Mouse (Mus musculus): ENCODE results near the gene Dzip3. TPM values are rescaled to one million over a fixed set of nuclear protein-coding genes. Genes with fewer than 3 reads are reported as not detected.

The Dzip3 gene
- polyA plus RNA-seq (2015; fragmentation: Nextera tagmentation; extraction: Ambion mirVana) = 17.5 and 18.2 TPM in 2 replicates

- Histone ChIP-seq H3K27me3 (ENCODE audit: insufficient read depth, low read length) (no peaks in the 10 kb centered on the region), H3K4me1 (replicated peaks; ENCODE audit: insufficient read depth, low read length) (0 out of 2 replicates have a peak, but pooled peaks cover 4% of the 10 kb centered on the region), H3K4me2 (ENCODE audit: low read length) (peak within 1 kb of the TSS; percentile 58), H3K9ac (ENCODE audit: low read depth, low read length) (peak within 1 kb of the TSS; percentile 98), H3K36me3 (ENCODE audit: insufficient read depth, low read length) (no peaks in the 10 kb centered on the region), H3K9me3 (replicated peaks; ENCODE audit: low read length) (no peaks in the 10 kb centered on the region), H3K27ac (peak within 1 kb of the TSS; percentile 83), H3K4me3 (replicated peaks; ENCODE audit: low read depth, low read length) (peak within 1 kb of the TSS; percentile 76)
- TF ChIP-seq CTCF (IDR thresholded peaks at IDR 0.05; ENCODE audit: low read depth) = no peak
- ATAC-seq (replicated peaks; ENCODE audit: low FRiP score, low read depth) (peak; percentile 99), DNase-seq (ENCODE audit: low spot score) (peak; percentile 97)
- under 1% methylated on average over 70 of the region's 74 CpGs for WGBS
Observed at GRCm38 (mm10) chr16:48993559-48994342, at the start of gene Dzip3, which contains the start of gene Cip2a. Gene Dzip3 (minus strand): TSS chr16:48994165. Gene Cip2a (plus strand): TSS chr16:48994185.

DNA sequence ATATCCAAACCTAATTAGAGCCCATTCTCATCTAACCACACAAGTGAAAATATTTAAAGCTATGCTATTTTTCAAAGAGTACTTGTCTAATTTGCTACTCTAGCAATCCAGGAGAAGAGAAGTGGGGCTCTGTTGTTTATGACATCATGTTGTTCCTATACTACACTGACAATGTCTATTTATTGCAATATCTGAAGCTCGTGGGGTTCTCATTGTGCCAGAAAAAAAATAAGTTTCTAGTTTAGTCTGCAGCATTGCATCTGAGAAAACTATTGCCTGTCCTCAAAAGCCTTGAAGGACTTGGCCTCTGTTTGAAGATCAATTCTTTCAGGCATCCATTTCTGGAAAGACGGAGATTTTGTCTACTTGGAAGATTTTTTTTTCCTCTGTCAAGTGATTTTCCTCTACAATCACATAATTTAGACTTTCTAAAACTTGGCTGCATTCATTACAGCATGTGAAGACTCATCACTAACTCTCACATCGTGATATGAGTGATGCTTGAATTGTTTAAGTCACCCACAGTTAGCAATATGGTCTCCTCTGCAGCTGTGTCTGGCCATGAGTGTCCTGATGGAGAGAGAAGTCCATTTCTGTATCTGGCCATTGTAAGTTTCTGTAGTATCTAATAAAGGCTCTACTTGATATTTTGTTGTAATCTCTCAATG lies 46.7 kb upstream of the Dzip3 start:
- TF ChIP-seq CTCF (IDR thresholded peaks at IDR 0.05; ENCODE audit: low read depth) = no peak
- H3K27me3 ChIP-seq (ENCODE audit: insufficient read depth, low read length) = no peaks in the 10 kb centered on the region
- H3K9me3 ChIP-seq (replicated peaks; ENCODE audit: low read length) = no peaks in the 10 kb centered on the region
- ATAC-seq (replicated peaks; ENCODE audit: low FRiP score, low read depth) = no peak
- no peak overlapping the region for H3K4me2 ChIP-seq (ENCODE audit: low read length)
- no peak overlapping the region for H3K4me3 ChIP-seq (replicated peaks; ENCODE audit: low read depth, low read length)
- H3K27ac ChIP-seq = no peak overlapping the region
- WGBS = 76% methylated on average over 3 of the region's 3 CpGs
- no peaks in the 10 kb centered on the region for H3K36me3 ChIP-seq (ENCODE audit: insufficient read depth, low read length)
- no peak for DNase-seq (ENCODE audit: low spot score)
- H3K9ac ChIP-seq (ENCODE audit: low read depth, low read length) = no peak overlapping the region
- no peaks in the 10 kb centered on the region for H3K4me1 ChIP-seq (replicated peaks; ENCODE audit: insufficient read depth, low read length)

DNA sequence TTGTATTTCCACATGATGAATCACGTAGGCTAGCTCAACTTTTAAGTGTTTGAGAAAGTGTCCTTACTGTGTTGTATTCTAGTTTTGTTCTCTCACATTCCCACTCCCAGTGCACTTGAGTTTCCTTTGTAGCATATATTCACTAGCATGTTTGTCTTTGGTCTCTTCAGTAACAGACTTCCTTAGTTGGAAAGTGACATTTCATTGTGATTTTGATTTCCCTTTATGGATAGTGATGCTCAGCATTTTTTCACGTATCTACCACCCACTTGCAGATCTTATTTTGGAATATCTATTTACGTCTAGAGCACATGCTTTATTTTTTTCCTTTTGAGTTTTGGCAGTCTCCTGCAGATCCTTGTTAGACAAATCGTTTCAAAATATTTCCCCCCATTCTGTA lies 43.8 kb upstream of the Dzip3 start:
- DNase-seq (ENCODE audit: low spot score) (no peak), ATAC-seq (replicated peaks; ENCODE audit: low FRiP score, low read depth) (no peak)
- TF ChIP-seq CTCF (IDR thresholded peaks at IDR 0.05; ENCODE audit: low read depth) = no peak
- no peak overlapping the region for H3K4me3 ChIP-seq (replicated peaks; ENCODE audit: low read depth, low read length)
- no peak overlapping the region for H3K4me2 ChIP-seq (ENCODE audit: low read length)
- no peaks in the 10 kb centered on the region for H3K36me3 ChIP-seq (ENCODE audit: insufficient read depth, low read length)
- H3K27ac ChIP-seq = no peak overlapping the region
- H3K9ac ChIP-seq (ENCODE audit: low read depth, low read length) = no peak overlapping the region
- H3K9me3 ChIP-seq (replicated peaks; ENCODE audit: low read length) = no peaks in the 10 kb centered on the region
- WGBS = 82% methylated on average over 4 of the region's 4 CpGs
- no peaks in the 10 kb centered on the region for H3K4me1 ChIP-seq (replicated peaks; ENCODE audit: insufficient read depth, low read length)
- no peaks in the 10 kb centered on the region for H3K27me3 ChIP-seq (ENCODE audit: insufficient read depth, low read length)

- Histone ChIP-seq H3K36me3 (ENCODE audit: insufficient read depth, low read length) (no peaks in the 10 kb centered on the region), H3K9me3 (replicated peaks; ENCODE audit: low read length) (no peaks in the 10 kb centered on the region), H3K4me3 (replicated peaks; ENCODE audit: low read depth, low read length) (no peak overlapping the region), H3K27me3 (ENCODE audit: insufficient read depth, low read length) (no peaks in the 10 kb centered on the region), H3K4me1 (replicated peaks; ENCODE audit: insufficient read depth, low read length) (no peaks in the 10 kb centered on the region), H3K27ac (no peak overlapping the region), H3K9ac (ENCODE audit: low read depth, low read length) (no peak overlapping the region), H3K4me2 (ENCODE audit: low read length) (no peak overlapping the region)
- 74% methylated on average over 4 of the region's 4 CpGs for WGBS
- TF ChIP-seq CTCF (IDR thresholded peaks at IDR 0.05; ENCODE audit: low read depth) = no peak
- DNase-seq (ENCODE audit: low spot score) (no peak), ATAC-seq (replicated peaks; ENCODE audit: low FRiP score, low read depth) (no peak)
Observed at GRCm38 (mm10) chr16:49035852-49036251, 41.9 kb upstream of the Dzip3 start.

GRCm38 (mm10) chr16:49016620-49017332 lies 22.8 kb upstream of the Dzip3 start:
- Histone ChIP-seq H3K4me1 (replicated peaks; ENCODE audit: insufficient read depth, low read length) (no peaks in the 10 kb centered on the region), H3K27me3 (ENCODE audit: insufficient read depth, low read length) (no peaks in the 10 kb centered on the region), H3K9ac (ENCODE audit: low read depth, low read length) (no peak overlapping the region), H3K4me3 (replicated peaks; ENCODE audit: low read depth, low read length) (no peak overlapping the region), H3K9me3 (replicated peaks; ENCODE audit: low read length) (no peaks in the 10 kb centered on the region), H3K4me2 (ENCODE audit: low read length) (no peak overlapping the region), H3K36me3 (ENCODE audit: insufficient read depth, low read length) (peaks cover 20% of the 10 kb centered on the region), H3K27ac (no peak overlapping the region)
- TF ChIP-seq CTCF (IDR thresholded peaks at IDR 0.05; ENCODE audit: low read depth) = peak; percentile 62
- ATAC-seq (replicated peaks; ENCODE audit: low FRiP score, low read depth) (no peak), DNase-seq (ENCODE audit: low spot score) (peak; percentile 69)
- 71% methylated on average over 5 of the region's 5 CpGs for WGBS

GRCm38 (mm10) chr16:49004151-49004550 lies 10.2 kb upstream of the Dzip3 start:
- H3K9ac ChIP-seq (ENCODE audit: low read depth, low read length) = no peak overlapping the region
- H3K27ac ChIP-seq = no peak overlapping the region
- no peak overlapping the region for H3K4me2 ChIP-seq (ENCODE audit: low read length)
- no peaks in the 10 kb centered on the region for H3K4me1 ChIP-seq (replicated peaks; ENCODE audit: insufficient read depth, low read length)
- H3K4me3 ChIP-seq (replicated peaks; ENCODE audit: low read depth, low read length) = no peak overlapping the region
- H3K27me3 ChIP-seq (ENCODE audit: insufficient read depth, low read length) = no peaks in the 10 kb centered on the region
- ATAC-seq (replicated peaks; ENCODE audit: low FRiP score, low read depth) (no peak), DNase-seq (ENCODE audit: low spot score) (no peak)
- H3K36me3 ChIP-seq (ENCODE audit: insufficient read depth, low read length) = peaks cover 24% of the 10 kb centered on the region
- WGBS = 96% methylated on average over 5 of the region's 5 CpGs
- TF ChIP-seq CTCF (IDR thresholded peaks at IDR 0.05; ENCODE audit: low read depth) = no peak
- no peaks in the 10 kb centered on the region for H3K9me3 ChIP-seq (replicated peaks; ENCODE audit: low read length)
